Mouse (Mus musculus) regulatory T cell (primary cell): ENCODE measurements around the gene Faf2.

Source experiments
- in situ Hi-C: fragments of 300-600 bp; cut with MboI, MseI; formaldehyde crosslinking; loops from one replicate; pipeline ENCODE4 v1.15.1; 2025; ENCODE audit warnings: high pct_unique_total_duplicates

The Faf2 gene

GRCm38 (mm10) chr13:54678263-54678662 lies 56.7 kb downstream of the Faf2 start:
- in situ Hi-C loops, result no loop called here

GRCm38 (mm10) chr13:54680184-54680853 lies 58.7 kb downstream of the Faf2 start:
- in situ Hi-C loops, result no loop called here

GRCm38 (mm10) chr13:54681291-54681690 lies 59.7 kb downstream of the Faf2 start:
- in situ Hi-C loops, result no loop called here

- in situ Hi-C loops, result no loop called here
Measured at GRCm38 (mm10) chr13:54683301-54683700, 61.7 kb downstream of the Faf2 start.

- in situ Hi-C loops, result no loop called here
Measured at GRCm38 (mm10) chr13:54684140-54684896, 62.7 kb downstream of the Faf2 start.

- in situ Hi-C loops, result no loop called here
Measured at GRCm38 (mm10) chr13:54685174-54685573, 63.6 kb downstream of the Faf2 start.

GRCm38 (mm10) chr13:54686139-54687053 lies 64.8 kb downstream of the Faf2 start:
- in situ Hi-C loops, result no loop called here

- in situ Hi-C loops, result no loop called here
Measured at GRCm38 (mm10) chr13:54687096-54687495, 65.5 kb downstream of the Faf2 start.

GRCm38 (mm10) chr13:54687575-54688424 lies 66.2 kb downstream of the Faf2 start:
- in situ Hi-C loops, result no loop called here

GRCm38 (mm10) chr13:54690151-54690740 lies 68.7 kb downstream of the Faf2 start:
- in situ Hi-C loops, result loop anchor here (5.0 kb wide), 2 partner anchors 68 to 417 kb away; partner anchors contain the start of genes Faf2 and Zfp346

- in situ Hi-C loops, result loop anchor here (5.0 kb wide), 2 partner anchors 69 to 416 kb away; partner anchors contain the start of genes Faf2 and Zfp346
Measured at GRCm38 (mm10) chr13:54691737-54692136, 70.2 kb downstream of the Faf2 start.

GRCm38 (mm10) chr13:54692711-54693557 lies 71.3 kb downstream of the Faf2 start:
- in situ Hi-C loops, result loop anchor here (5.0 kb wide), 2 partner anchors 71 to 414 kb away; partner anchors contain the start of genes Faf2 and Zfp346

GRCm38 (mm10) chr13:54693558-54694347 lies 72.2 kb downstream of the Faf2 start, which contains the start of gene Rnf44:
Gene Rnf44 (minus strand): TSS chr13:54693907.
- in situ Hi-C loops, result loop anchor here (5.0 kb wide), 2 partner anchors 71 to 414 kb away; partner anchors contain the start of genes Faf2 and Zfp346

GRCm38 (mm10) chr13:54694348-54695060 lies 72.9 kb downstream of the Faf2 start:
- in situ Hi-C loops, result loop anchor here (5.0 kb wide), 2 partner anchors 72 to 413 kb away; partner anchors contain the start of genes Faf2 and Zfp346

GRCm38 (mm10) chr13:54695479-54696230 lies 74.1 kb downstream of the Faf2 start:
- in situ Hi-C loops, result no loop called here

GRCm38 (mm10) chr13:54701243-54701642 lies 79.7 kb downstream of the Faf2 start, which contains the start of gene Cdhr2:
Gene Cdhr2 (plus strand): TSS chr13:54701461.
- in situ Hi-C loops, result loop anchor here (5.0 kb wide), 1 partner anchor 506 kb away; the partner anchor contains the start of gene Nsd1

- in situ Hi-C loops, result loop anchor here (5.0 kb wide), 1 partner anchor 505 kb away; the partner anchor contains the start of gene Nsd1
Measured at GRCm38 (mm10) chr13:54702507-54702906, 80.9 kb downstream of the Faf2 start.
